Mouse (Mus musculus) neutrophil, adult 83 days (primary cell): ENCODE measurements around the gene Vmn2r96. TPM values are rescaled to one million over a fixed set of nuclear protein-coding genes. Genes with fewer than 3 reads are reported as not detected.

Source experiments
- total RNA-seq, 2 experiments: library from RNA; stranded (reverse); gene quantifications; one replicate each; pipeline ENCODE4 v1.2.4; 2023

Vmn2r96 gene
- total RNA-seq: 1 to 10 TPM; 2.2 to 3.4 TPM

GRCm38 (mm10) chr17:18572851-18573250 is at the start of gene Vmn2r96:
Gene Vmn2r96, plus strand, starts transcription at chr17:18573151.

Other genes starting within 250 kb of the Vmn2r96 start
- gene Vmn2r95, start 149.1 kb upstream of the Vmn2r96 start, total RNA-seq: not detected